Mouse (Mus musculus): ENCODE measurements around the gene Asic2.

GRCm38 (mm10) chr11:81803544-81803943, 164.7 kb downstream of the Asic2 start:
- no peak for TF ChIP-seq CTCF (IDR thresholded peaks at IDR 0.05; ENCODE audit: borderline replicate concordance, insufficient read depth, low read length)
- no peak for TF ChIP-seq POLR2A (IDR thresholded peaks at IDR 0.05; ENCODE audit: low read depth, low read length)

All from embryonic fibroblast, embryonic 13.5 days (primary cell).